In genomic region chr3:27839231-27839630, GRCm38 (mm10) we compare ENCODE assay signal across 26 mouse cellular contexts. TPM values are rescaled to one million over a fixed set of nuclear protein-coding genes. Genes with fewer than 3 reads are reported as not detected.
"Had no signal": no experiment of that assay in that cellular context is flagged by ENCODE, and none has a peak within 500 bp of the region (broad histone marks: within the 10 kb centered on the region; RNA-seq: fewer than 3 reads in every experiment).

No protein-coding gene starts in this region.

- H3K27me3 ChIP-seq: kidney, embryonic 15.5 days; limb, embryonic 13.5 days; liver, embryonic 12.5 days; liver, embryonic 15.5 days; lung, embryonic 15.5 days; midbrain, embryonic 13.5 days; neural tube, embryonic 13.5 days; stomach, embryonic 15.5 days had no signal

- H3K4me1 ChIP-seq: kidney, embryonic 15.5 days; liver, embryonic 15.5 days; lung, embryonic 15.5 days; megakaryocyte, embryonic 14.5 days; midbrain, embryonic 10.5 days; midbrain, embryonic 13.5 days; neural tube, embryonic 13.5 days; stomach, embryonic 15.5 days had no signal

- H3K4me2 ChIP-seq: kidney, embryonic 15.5 days; limb, embryonic 13.5 days; liver, embryonic 15.5 days; midbrain, embryonic 13.5 days; neural tube, embryonic 13.5 days; stomach, embryonic 15.5 days had no signal

- H3K36me3 ChIP-seq: kidney, embryonic 15.5 days; limb, embryonic 13.5 days; liver, embryonic 12.5 days; liver, embryonic 15.5 days; lung, embryonic 15.5 days; midbrain, embryonic 10.5 days; midbrain, embryonic 13.5 days; neural tube, embryonic 13.5 days; stomach, embryonic 15.5 days had no signal

- H3K9ac ChIP-seq: kidney, embryonic 15.5 days; limb, embryonic 13.5 days; liver, embryonic 12.5 days; liver, embryonic 15.5 days; lung, embryonic 15.5 days; midbrain, embryonic 13.5 days; neural tube, embryonic 13.5 days; stomach, embryonic 15.5 days had no signal

- ATAC-seq: liver, embryonic 12.5 days; midbrain, embryonic 13.5 days; midbrain, embryonic 16.5 days had no signal

- H3K9me3 ChIP-seq: kidney, embryonic 15.5 days; limb, embryonic 13.5 days; liver, embryonic 12.5 days; liver, embryonic 15.5 days; lung, embryonic 15.5 days; midbrain, embryonic 10.5 days; midbrain, embryonic 13.5 days; neural tube, embryonic 13.5 days; stomach, embryonic 15.5 days had no signal

- H3K27ac ChIP-seq: kidney, embryonic 15.5 days; left cerebral cortex, adult 2 months; limb, embryonic 13.5 days; liver, embryonic 12.5 days; liver, embryonic 15.5 days; lung, embryonic 15.5 days; midbrain, embryonic 10.5 days; midbrain, embryonic 13.5 days; neural tube, embryonic 13.5 days; stomach, embryonic 15.5 days had no signal

- DNase-seq: kidney, postnatal 10 days; kidney, postnatal 36 days; layer of hippocampus, postnatal 36 days; liver; lung, adult 18-20 months; lung, postnatal 10 days; lung, postnatal 36 days; retina, postnatal 1 day; right cerebral cortex, postnatal 25 days; spleen, adult 18-20 months; thymus, postnatal 25 days had no signal

- H3K4me3 ChIP-seq: kidney, embryonic 15.5 days; left cerebral cortex, adult 2 months; limb, embryonic 13.5 days; liver, embryonic 12.5 days; liver, embryonic 15.5 days; lung, embryonic 15.5 days; megakaryocyte, embryonic 14.5 days; midbrain, embryonic 10.5 days; midbrain, embryonic 13.5 days; myocyte; neural tube, embryonic 13.5 days; stomach, embryonic 15.5 days had no signal

RNA-seq across cellular contexts. Expression of gene Tmem212, which starts 56.9 kb away (rescaled TPM):
- total RNA-seq: monocyte, adult 5-6 weeks; neutrophil, adult 5-6 weeks had no signal
- polyA plus RNA-seq: kidney, embryonic 15.5 days; limb, embryonic 13.5 days; liver, embryonic 12.5 days; liver, embryonic 15.5 days; midbrain, embryonic 10.5 days; midbrain, embryonic 13.5 days; myocyte; neural tube, embryonic 13.5 days; stomach, embryonic 15.5 days had no signal
